Mouse (Mus musculus) bone marrow macrophage, adult 2 months (primary cell): ENCODE measurements at regions not wholly inside any gene's neighbourhood (a gene's known extent, or its start where the extent isn't known, plus 50 kb on each side); places are given as distances from the start of the nearest gene placed in this dataset.

Experiments used
- CTCF ChIP-seq: IDR thresholded peaks from 2 replicates; pipeline ENCODE4 v1.5.1; 2012; ENCODE audit warnings: low read depth, mild to moderate bottlenecking, low read length, moderate library complexity
- POLR2A ChIP-seq: IDR thresholded peaks from 2 replicates; pipeline ENCODE4 v1.6.1; 2012; ENCODE audit warnings: mild to moderate bottlenecking, low read depth, low read length, borderline replicate concordance

- TF ChIP-seq CTCF (no peak), POLR2A (no peak)
These were observed 142.1 kb downstream of the Psmg1 start for GRCm38 (mm10) chr16:95848555-95849082.
